Mouse (Mus musculus): ENCODE results near the gene Gm10057. TPM values are rescaled to one million over a fixed set of nuclear protein-coding genes. Genes with fewer than 3 reads are reported as not detected.

The Gm10057 gene
- under 1 TPM in 1 of 2 experiments, not detected in 1; 0.09 TPM for polyA plus RNA-seq (2012; fragmentation: generic; extraction: Trizol)

GRCm38 (mm10) chrX:154054939-154055338, at the start of gene Gm10057:
Gene Gm10057 (minus strand): TSS chrX:154055039.

GRCm38 (mm10) chrX:154033727-154034126, 21.1 kb downstream of the Gm10057 start, which contains the start of gene 4921511M17Rik:
Gene 4921511M17Rik (minus strand): TSS chrX:154033827.

GRCm38 (mm10) chrX:154012540-154012939, 42.3 kb downstream of the Gm10057 start, which contains the start of gene Samt1:
Gene Samt1 (minus strand): TSS chrX:154012640.

Other genes starting within 250 kb of the Gm10057 start
- 1 to 10 TPM in 1 of 2 experiments, under 1 TPM in 1; 0.11 to 2.0 TPM for gene Spin2c, start 222.8 kb downstream of the Gm10057 start, polyA plus RNA-seq (2012; fragmentation: generic; extraction: Trizol)
- gene Samt1, start 42.4 kb downstream of the Gm10057 start, polyA plus RNA-seq (2012; fragmentation: generic; extraction: Trizol), result under 1 TPM in 1 of 2 experiments, not detected in 1; 0.07 TPM
- gene 4921511M17Rik, start 21.2 kb downstream of the Gm10057 start, polyA plus RNA-seq (2012; fragmentation: generic; extraction: Trizol), result under 1 TPM in 1 of 2 experiments, not detected in 1; 0.07 TPM
- under 1 TPM in 1 of 2 experiments, not detected in 1; 0.05 TPM for gene Gm15140, start 65.6 kb upstream of the Gm10057 start, polyA plus RNA-seq (2012; fragmentation: generic; extraction: Trizol)